In the genomic region with DNA sequence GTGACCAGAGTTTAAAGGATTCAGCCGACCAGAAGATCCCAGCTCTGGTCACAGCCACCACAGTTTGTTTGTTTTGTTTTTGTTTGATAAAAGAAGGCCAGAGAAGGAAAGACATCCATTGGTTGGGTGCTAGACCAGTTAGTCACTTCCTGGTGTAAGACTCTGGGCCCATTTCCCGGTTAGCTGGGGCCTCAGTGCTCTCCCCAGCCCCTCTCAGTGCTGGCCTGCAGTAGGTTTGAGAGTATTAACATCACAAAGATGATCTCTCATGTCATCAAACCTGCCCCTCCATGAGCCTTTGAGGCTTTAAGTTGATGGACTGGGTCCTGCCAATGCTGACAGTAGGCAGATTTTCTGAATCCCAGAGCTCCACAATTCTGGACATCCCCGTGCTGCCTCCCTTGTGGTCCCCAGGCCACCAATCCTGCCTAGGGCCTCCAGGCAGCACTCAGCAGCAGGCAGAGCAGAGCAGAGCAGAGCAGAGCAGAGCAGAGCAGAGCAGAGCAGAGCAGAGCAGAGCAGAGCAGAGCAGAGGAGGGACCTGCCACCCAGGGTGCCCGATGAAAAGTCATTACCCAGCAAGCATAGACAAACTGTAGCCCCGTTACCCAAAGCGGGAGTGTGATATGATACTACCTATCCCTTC, we compare ENCODE assay signal across 18 mouse cellular contexts. TPM values are rescaled to one million over a fixed set of nuclear protein-coding genes. Genes with fewer than 3 reads are reported as not detected.
A peak's percentile ranks its signal among the peaks of the same experiment; 100 is the strongest.
DNase-seq lines count a peak whose midpoint lies in the region; ATAC-seq and TF ChIP-seq lines count a peak whose summit lies in the region.
"Had no signal": no experiment of that assay in that cellular context is flagged by ENCODE, and none has a peak within 500 bp of the region (broad histone marks: within the 10 kb centered on the region; RNA-seq: fewer than 3 reads in every experiment).

No protein-coding gene starts in this region.

- no peak for TF ChIP-seq CTCF in midbrain, postnatal 0 days (IDR thresholded peaks at IDR 0.05)
- no peak for TF ChIP-seq CTCF in stomach, postnatal 0 days (IDR thresholded peaks at IDR 0.05; ENCODE audit: low read depth)

- no peak overlapping the region for H3K4me3 ChIP-seq in midbrain, embryonic 11.5 days (ENCODE audit: low read depth, low read length)
- no peak overlapping the region for H3K4me3 ChIP-seq in midbrain, postnatal 0 days (ENCODE audit: low read depth, low read length)
- H3K4me3 ChIP-seq in limb, embryonic 11.5 days (ENCODE audit: low read depth, low read length), result no peak overlapping the region
- peak overlapping the region; percentile 10; the same call in 1 of the 2 replicates for H3K4me3 ChIP-seq in stomach, postnatal 0 days (ENCODE audit: low read depth, low read length)
- H3K4me3 ChIP-seq: heart, adult 2 months; lung, embryonic 15.5 days; neural tube, embryonic 12.5 days had no signal

- H3K9ac ChIP-seq in midbrain, embryonic 11.5 days (ENCODE audit: low read length), result no peak overlapping the region
- H3K9ac ChIP-seq in midbrain, postnatal 0 days (replicated peaks; ENCODE audit: low read length, poor library complexity, severe bottlenecking), result no peak overlapping the region
- H3K9ac ChIP-seq in limb, embryonic 11.5 days (ENCODE audit: low read length), result no peak overlapping the region; the same call in 1 of the 2 replicates
- H3K9ac ChIP-seq in stomach, postnatal 0 days (ENCODE audit: low read length), result no peak overlapping the region
- H3K9ac ChIP-seq: lung, embryonic 15.5 days; neural tube, embryonic 12.5 days had no signal

- intact Hi-C loops in left cerebral cortex, postnatal 10 days (cut with DNase I), result loop anchor here (5.0 kb wide), 1 partner anchor 107 kb away; no protein-coding TSS in a partner anchor

- no peak overlapping the region for H3K27ac ChIP-seq in midbrain, embryonic 11.5 days (ENCODE audit: low read depth, low read length)
- H3K27ac ChIP-seq in midbrain, postnatal 0 days (ENCODE audit: low read depth, low read length), result no peak overlapping the region
- H3K27ac ChIP-seq in limb, embryonic 11.5 days (replicated peaks; ENCODE audit: low read depth, low read length), result no peak overlapping the region
- H3K27ac ChIP-seq in stomach, postnatal 0 days (replicated peaks), result peak overlapping the region; percentile 71
- H3K27ac ChIP-seq: heart, adult 2 months; lung, embryonic 15.5 days; neural tube, embryonic 12.5 days had no signal

- WGBS in midbrain, embryonic 11.5 days, result 2% methylated on average over 6 of the region's 6 CpGs
- 4% methylated on average over 6 of the region's 6 CpGs for WGBS in midbrain, postnatal 0 days
- WGBS in limb, embryonic 11.5 days, result 5% methylated on average over 6 of the region's 6 CpGs
- WGBS in stomach, postnatal 0 days, result 29% methylated on average over 6 of the region's 6 CpGs

- no peaks in the 10 kb centered on the region for H3K36me3 ChIP-seq in midbrain, embryonic 11.5 days (ENCODE audit: control insufficient read depth, insufficient read depth, low read length)
- H3K36me3 ChIP-seq in midbrain, postnatal 0 days (ENCODE audit: insufficient read depth, low read length), result no peaks in the 10 kb centered on the region
- no peaks in the 10 kb centered on the region for H3K36me3 ChIP-seq in limb, embryonic 11.5 days (ENCODE audit: control insufficient read depth, insufficient read depth, low read length)
- H3K36me3 ChIP-seq in stomach, postnatal 0 days (ENCODE audit: control insufficient read depth, insufficient read depth, low read length), result no peaks in the 10 kb centered on the region; the same call in 1 of the 2 replicates
- H3K36me3 ChIP-seq: lung, embryonic 15.5 days; neural tube, embryonic 12.5 days had no signal

- no peak for TF ChIP-seq EP300 in stomach, postnatal 0 days (optimal IDR thresholded peaks at IDR 0.05)

- no peak overlapping the region for H3K4me2 ChIP-seq in midbrain, embryonic 11.5 days
- H3K4me2 ChIP-seq in midbrain, postnatal 0 days (ENCODE audit: low read depth, low read length, poor library complexity, severe bottlenecking), result no peak overlapping the region
- H3K4me2 ChIP-seq in limb, embryonic 11.5 days (ENCODE audit: low read depth, severe bottlenecking), result no peak overlapping the region
- H3K4me2 ChIP-seq in stomach, postnatal 0 days (replicated peaks; ENCODE audit: low read depth), result peak overlapping the region; percentile 60
- H3K4me2 ChIP-seq: lung, embryonic 15.5 days; neural tube, embryonic 12.5 days had no signal

- peaks cover 91% of the 10 kb centered on the region for H3K27me3 ChIP-seq in midbrain, embryonic 11.5 days (ENCODE audit: control insufficient read depth, insufficient read depth, low read length)
- peaks cover 80% of the 10 kb centered on the region for H3K27me3 ChIP-seq in midbrain, postnatal 0 days (ENCODE audit: insufficient read depth, low read length)
- H3K27me3 ChIP-seq in limb, embryonic 11.5 days (ENCODE audit: control insufficient read depth, insufficient read depth, low read length), result peaks cover 73% of the 10 kb centered on the region
- peaks cover 8% of the 10 kb centered on the region for H3K27me3 ChIP-seq in stomach, postnatal 0 days (ENCODE audit: control insufficient read depth, insufficient read depth, low read length)

- 0 out of 2 replicates have a peak, but pooled peaks cover 3% of the 10 kb centered on the region for H3K9me3 ChIP-seq in midbrain, embryonic 11.5 days (ENCODE audit: control insufficient read depth, low read length)
- no peaks in the 10 kb centered on the region for H3K9me3 ChIP-seq in midbrain, postnatal 0 days (ENCODE audit: low read length)
- peaks cover 3% of the 10 kb centered on the region; the same call in 1 of the 2 replicates for H3K9me3 ChIP-seq in limb, embryonic 11.5 days (ENCODE audit: control insufficient read depth, low read length)
- H3K9me3 ChIP-seq in stomach, postnatal 0 days (ENCODE audit: control insufficient read depth, low read length), result 0 out of 2 replicates have a peak, but pooled peaks cover 2% of the 10 kb centered on the region
- H3K9me3 ChIP-seq: lung, embryonic 15.5 days; neural tube, embryonic 12.5 days had no signal

- peaks cover 22% of the 10 kb centered on the region for H3K4me1 ChIP-seq in midbrain, embryonic 11.5 days (ENCODE audit: control insufficient read depth, insufficient read depth, low read length)
- no peaks in the 10 kb centered on the region for H3K4me1 ChIP-seq in midbrain, postnatal 0 days (ENCODE audit: insufficient read depth, low read length)
- peaks cover 34% of the 10 kb centered on the region for H3K4me1 ChIP-seq in limb, embryonic 11.5 days (ENCODE audit: control insufficient read depth, insufficient read depth, low read length)
- no peaks in the 10 kb centered on the region for H3K4me1 ChIP-seq in stomach, postnatal 0 days (replicated peaks; ENCODE audit: control insufficient read depth, insufficient read depth)

- no peak for ATAC-seq in midbrain, embryonic 11.5 days (ENCODE audit: low FRiP score)
- no peak for ATAC-seq in midbrain, postnatal 0 days (ENCODE audit: low FRiP score)
- ATAC-seq in limb, embryonic 11.5 days (ENCODE audit: insufficient number of reproducible peaks, low FRiP score, low TSS enrichment, low read depth), result no peak
- ATAC-seq in stomach, postnatal 0 days (ENCODE audit: low FRiP score, low TSS enrichment), result no peak
- ATAC-seq: activated CD4-positive, CD25-positive, alpha-beta regulatory T cell, adult 4 months had no signal

- peak; percentile 88 for DNase-seq in heart, adult 11 months
- no peak for DNase-seq in heart, adult 8-10 months (ENCODE audit: low spot score)
- DNase-seq in midbrain, embryonic 11.5 days (ENCODE audit: low spot score, missing footprints), result peak; percentile 89
- no peak for DNase-seq in midbrain, postnatal 0 days (ENCODE audit: low spot score)
- DNase-seq in limb, embryonic 11.5 days (ENCODE audit: low spot score), result peak; percentile 34
- DNase-seq in stomach, postnatal 0 days (ENCODE audit: low spot score), result no peak
- DNase-seq in adrenal gland, postnatal 10 days, result no peak
- no peak for DNase-seq in left cerebral cortex, postnatal 10 days (ENCODE audit: extremely low spot score in 1 of 2, low spot score in 2 of 2)
- DNase-seq: B cell, adult 2 months; cerebellum, adult 2 months; heart, postnatal 36 days; kidney, adult 9 months had no signal

RNA-seq across cellular contexts. Expression of a gene that starts 2.4 kb away (rescaled TPM):
- under 1 TPM; 0.23 to 0.38 (median 0.26) TPM for total RNA-seq in heart, adult 8-10 months (2022)
- polyA plus RNA-seq in midbrain, embryonic 11.5 days (2014; fragmentation: Nextera tagmentation; extraction: Ambion mirVana), result 5.6 and 6.7 TPM in 2 replicates
- 0.24 and 1.3 TPM in 2 replicates for total RNA-seq in midbrain, postnatal 0 days (2014; rRNA removed)
- polyA plus RNA-seq in midbrain, postnatal 0 days (2015; fragmentation: Nextera tagmentation; extraction: Ambion mirVana), result 0.17 and 0.39 TPM in 2 replicates
- 7.8 and 8.4 TPM in 2 replicates for polyA plus RNA-seq in limb, embryonic 11.5 days (2014; fragmentation: Nextera tagmentation; extraction: Ambion mirVana)
- polyA plus RNA-seq in stomach, postnatal 0 days (2015; fragmentation: Nextera tagmentation; extraction: Ambion mirVana), result 2.6 and 4.0 TPM in 2 replicates
- total RNA-seq in adrenal gland, postnatal 10 days (2021), result under 1 TPM in 1 of 2 experiments, not detected in 1; 0.36 TPM
- total RNA-seq in left cerebral cortex, postnatal 10 days (2021), result under 1 TPM; 0.51 to 0.81 TPM
- total RNA-seq: liver, adult 2 months; megakaryocyte-erythroid progenitor cell, adult 5-6 weeks had no signal
- polyA plus RNA-seq: activated CD4-positive, CD25-positive, alpha-beta regulatory T cell, adult 4 months; liver, adult 2 months had no signal

Comparison
In these comparisons a context has a peak if more than half of its experiments do, and no peak if none do; other contexts are left out.
1. DNase-seq: peak in heart, adult 11 months (single experiment), midbrain, embryonic 11.5 days (single experiment) and limb, embryonic 11.5 days (single experiment); none in heart, adult 8-10 months (single experiment), midbrain, postnatal 0 days (single experiment), stomach, postnatal 0 days (single experiment), adrenal gland, postnatal 10 days (single experiment) and left cerebral cortex, postnatal 10 days (0 of 2).